Mouse (Mus musculus): ENCODE results near the gene Vat1. TPM values are rescaled to one million over a fixed set of nuclear protein-coding genes. Genes with fewer than 3 reads are reported as not detected.

Gene Vat1
- polyA plus RNA-seq, 1 experiment from 2014 or later = 47.6 TPM

Small RNA genes within 50 kb of the gene (microRNA-seq; reads per million reads assigned to microRNA genes)
- gene Mir6929 = not detected

Other genes starting within 250 kb of the Vat1 start
- 10.4 and 10.6 TPM in 2 replicates for gene Ezh1, start 239.8 kb downstream of the Vat1 start, polyA plus RNA-seq (2014; fragmentation: Nextera tagmentation; extraction: Ambion mirVana)
- 65.6 and 73.4 TPM in 2 replicates for gene Ramp2, start 220.2 kb downstream of the Vat1 start, polyA plus RNA-seq (2014; fragmentation: Nextera tagmentation; extraction: Ambion mirVana)
- gene Vps25, start 212.5 kb downstream of the Vat1 start, polyA plus RNA-seq (2014; fragmentation: Nextera tagmentation; extraction: Ambion mirVana) = 122 and 130 TPM in 2 replicates
- gene Wnk4, start 205.7 kb downstream of the Vat1 start, polyA plus RNA-seq (2014; fragmentation: Nextera tagmentation; extraction: Ambion mirVana) = 4.8 and 5.2 TPM in 2 replicates
- gene Cntd1, start 187.2 kb downstream of the Vat1 start, polyA plus RNA-seq (2014; fragmentation: Nextera tagmentation; extraction: Ambion mirVana) = 1.4 and 1.7 TPM in 2 replicates
- gene Coa3, start 187.1 kb downstream of the Vat1 start, polyA plus RNA-seq (2014; fragmentation: Nextera tagmentation; extraction: Ambion mirVana) = 213 and 220 TPM in 2 replicates
- 163 and 179 TPM in 2 replicates for gene Becn1, start 163.9 kb downstream of the Vat1 start, polyA plus RNA-seq (2014; fragmentation: Nextera tagmentation; extraction: Ambion mirVana)
- gene Psme3, start 150.0 kb downstream of the Vat1 start, polyA plus RNA-seq (2014; fragmentation: Nextera tagmentation; extraction: Ambion mirVana) = 146 and 154 TPM in 2 replicates
- 1.3 and 1.4 TPM in 2 replicates for gene Aoc2, start 141.2 kb downstream of the Vat1 start, polyA plus RNA-seq (2014; fragmentation: Nextera tagmentation; extraction: Ambion mirVana)
- not detected in 2 replicates for gene Aoc3, start 135.6 kb downstream of the Vat1 start, polyA plus RNA-seq (2014; fragmentation: Nextera tagmentation; extraction: Ambion mirVana)
- not detected in 2 replicates for gene G6pc, start 98.7 kb downstream of the Vat1 start, polyA plus RNA-seq (2014; fragmentation: Nextera tagmentation; extraction: Ambion mirVana)
- 83.0 and 91.1 TPM in 2 replicates for gene Aarsd1, start 48.6 kb downstream of the Vat1 start, polyA plus RNA-seq (2014; fragmentation: Nextera tagmentation; extraction: Ambion mirVana)
- 7.6 and 9.9 TPM in 2 replicates for gene Gm27029, start 41.4 kb downstream of the Vat1 start, polyA plus RNA-seq (2014; fragmentation: Nextera tagmentation; extraction: Ambion mirVana)
- gene Rundc1, start 41.1 kb downstream of the Vat1 start, polyA plus RNA-seq (2014; fragmentation: Nextera tagmentation; extraction: Ambion mirVana) = 12.6 and 15.0 TPM in 2 replicates
- gene Ptges3l, start 40.9 kb downstream of the Vat1 start, polyA plus RNA-seq (2014; fragmentation: Nextera tagmentation; extraction: Ambion mirVana) = 1.7 and 2.4 TPM in 2 replicates
- gene Rpl27, start 23.9 kb downstream of the Vat1 start, polyA plus RNA-seq (2014; fragmentation: Nextera tagmentation; extraction: Ambion mirVana) = 385 and 399 TPM in 2 replicates
- gene Ifi35, start 17.8 kb downstream of the Vat1 start, polyA plus RNA-seq (2014; fragmentation: Nextera tagmentation; extraction: Ambion mirVana) = 2.7 and 4.1 TPM in 2 replicates
- 35.5 and 37.5 TPM in 2 replicates for gene Rnd2, start 1.2 kb downstream of the Vat1 start, polyA plus RNA-seq (2014; fragmentation: Nextera tagmentation; extraction: Ambion mirVana)
- 24.5 and 24.8 TPM in 2 replicates for gene Brca1, start 85.7 kb upstream of the Vat1 start, polyA plus RNA-seq (2014; fragmentation: Nextera tagmentation; extraction: Ambion mirVana)
- 91.0 and 93.8 TPM in 2 replicates for gene Nbr1, start 85.9 kb upstream of the Vat1 start, polyA plus RNA-seq (2014; fragmentation: Nextera tagmentation; extraction: Ambion mirVana)
- gene Tmem106a, start 116.0 kb upstream of the Vat1 start, polyA plus RNA-seq (2014; fragmentation: Nextera tagmentation; extraction: Ambion mirVana) = 2.6 and 2.7 TPM in 2 replicates
- not detected in 2 replicates for gene Gm11634, start 133.0 kb upstream of the Vat1 start, polyA plus RNA-seq (2014; fragmentation: Nextera tagmentation; extraction: Ambion mirVana)
- 44.0 and 44.8 TPM in 2 replicates for gene Rdm1, start 161.0 kb upstream of the Vat1 start, polyA plus RNA-seq (2014; fragmentation: Nextera tagmentation; extraction: Ambion mirVana)
- 3.9 and 4.4 TPM in 2 replicates for gene Arl4d, start 199.3 kb upstream of the Vat1 start, polyA plus RNA-seq (2014; fragmentation: Nextera tagmentation; extraction: Ambion mirVana)

All from midbrain, embryonic 11.5 days (tissue).